Mouse (Mus musculus) midbrain, embryonic 16.5 days (tissue): Measurements from ENCODE around the gene Cx3cl1. TPM values are rescaled to one million over a fixed set of nuclear protein-coding genes. Genes with fewer than 3 reads are reported as not detected.

Experiments
- ATAC-seq: fragments of 200-750 bp; cut with Nextera tagmentation; 2 replicates; pipeline ENCODE4 v1.8.0; 2017; ENCODE audit warnings: moderate TSS enrichment
- H3K27ac ChIP-seq: fragments of 300-500 bp; sonication (generic); 2 replicates; pipeline ENCODE4 v1.5.1; 2014; ENCODE audit warnings: mild to moderate bottlenecking, low read length, mixed read lengths
- H3K27me3 ChIP-seq: fragments of 300-500 bp; sonication (generic); 2 replicates; pipeline ENCODE4 v1.6.1; 2014; ENCODE audit warnings: low read depth, low read length, mixed read lengths; ENCODE audit not compliant: control insufficient read depth, insufficient read depth
- H3K36me3 ChIP-seq: fragments of 300-500 bp; sonication (generic); 2 replicates; pipeline ENCODE4 v1.6.1; 2014; ENCODE audit warnings: mild to moderate bottlenecking, low read length, moderate library complexity, mixed read lengths; ENCODE audit not compliant: control insufficient read depth, insufficient read depth
- H3K4me1 ChIP-seq: fragments of 300-500 bp; sonication (generic); 2 replicates; pipeline ENCODE4 v1.6.1; 2014; ENCODE audit warnings: mild to moderate bottlenecking, low read length, mixed read lengths; ENCODE audit not compliant: control insufficient read depth, insufficient read depth
- H3K4me2 ChIP-seq: fragments of 300-500 bp; sonication (generic); 2 replicates; pipeline ENCODE4 v1.6.1; 2014; ENCODE audit warnings: mild to moderate bottlenecking, low read length, mixed read lengths
- H3K4me3 ChIP-seq: fragments of 300-500 bp; sonication (generic); 2 replicates; pipeline ENCODE4 v1.5.1; 2014; ENCODE audit warnings: low read depth, mild to moderate bottlenecking, low read length, moderate library complexity, mixed read lengths
- H3K9ac ChIP-seq: fragments of 300-500 bp; sonication (generic); 2 replicates; pipeline ENCODE4 v1.6.1; 2014; ENCODE audit warnings: low read depth, low read length, mixed read lengths
- H3K9me3 ChIP-seq: fragments of 300-500 bp; sonication (generic); replicated peaks from 2 replicates; pipeline ENCODE4 v1.6.1; 2014; ENCODE audit warnings: mild to moderate bottlenecking, low read length, mixed read lengths; ENCODE audit not compliant: control insufficient read depth, poor library complexity, severe bottlenecking
- WGBS: fragments of 180-500 bp; shearing (Covaris S2); extraction: QIAGEN DNeasy Blood & Tissue Kit; methylation state at CpG from one replicate; pipeline ENCODE4 v1.1.7; 2014; 5-methylcytosine and 5-hydroxymethylcytosine counted together
- polyA plus RNA-seq: library from polyadenylated mRNA; unstranded; fragments of >200 nt; fragmentation: Nextera tagmentation; extraction: Ambion mirVana; gene quantifications from 2 replicates; pipeline ENCODE4 v1.2.1, GENCODE M21; 2015

Gene Cx3cl1
- polyA plus RNA-seq, 1 experiment from 2014 or later = 55.8 TPM

- Histone ChIP-seq H3K27me3 (no peaks in the 10 kb centered on the region), H3K9me3 (no peaks in the 10 kb centered on the region), H3K4me1 (peaks cover 2% of the 10 kb centered on the region; the same call in 1 of the 2 replicates), H3K4me2 (no peak overlapping the region), H3K27ac (no peak overlapping the region), H3K4me3 (no peak overlapping the region), H3K9ac (no peak overlapping the region), H3K36me3 (peaks cover 5% of the 10 kb centered on the region)
- no peak for ATAC-seq
- WGBS = 92% methylated on average over 11 of the region's 11 CpGs
Measured at GRCm38 (mm10) chr8:94817933-94818332, 46.1 kb downstream of the Cx3cl1 start.

- Histone ChIP-seq H3K9ac (no peak overlapping the region), H3K27me3 (no peaks in the 10 kb centered on the region), H3K4me3 (no peak overlapping the region), H3K36me3 (peaks cover 10% of the 10 kb centered on the region), H3K4me2 (no peak overlapping the region), H3K4me1 (no peaks in the 10 kb centered on the region), H3K27ac (no peak overlapping the region), H3K9me3 (no peaks in the 10 kb centered on the region)
- 84% methylated on average over 6 of the region's 6 CpGs for WGBS
- no peak for ATAC-seq
Measured at GRCm38 (mm10) chr8:94819671-94820179, 47.9 kb downstream of the Cx3cl1 start.

- Histone ChIP-seq H3K4me1 (no peaks in the 10 kb centered on the region), H3K4me3 (no peak overlapping the region), H3K4me2 (no peak overlapping the region), H3K36me3 (peaks cover 13% of the 10 kb centered on the region), H3K9ac (no peak overlapping the region), H3K27me3 (no peaks in the 10 kb centered on the region), H3K9me3 (no peaks in the 10 kb centered on the region), H3K27ac (no peak overlapping the region)
- no peak for ATAC-seq
- WGBS = 86% methylated on average over 7 of the region's 7 CpGs
Measured at GRCm38 (mm10) chr8:94820553-94820952, 48.7 kb downstream of the Cx3cl1 start.

GRCm38 (mm10) chr8:94821381-94821780 is 49.6 kb downstream of the Cx3cl1 start:
- no peak for ATAC-seq
- H3K4me1 ChIP-seq = no peaks in the 10 kb centered on the region
- H3K4me2 ChIP-seq = no peak overlapping the region
- no peaks in the 10 kb centered on the region for H3K27me3 ChIP-seq
- H3K36me3 ChIP-seq = peaks cover 13% of the 10 kb centered on the region
- 80% methylated on average over 2 of the region's 2 CpGs for WGBS
- H3K9me3 ChIP-seq = no peaks in the 10 kb centered on the region
- H3K27ac ChIP-seq = no peak overlapping the region
- no peak overlapping the region for H3K9ac ChIP-seq
- H3K4me3 ChIP-seq = no peak overlapping the region

GRCm38 (mm10) chr8:94822637-94823560 is 51.1 kb downstream of the Cx3cl1 start:
- H3K4me3 ChIP-seq = no peak overlapping the region
- H3K9me3 ChIP-seq = no peaks in the 10 kb centered on the region
- H3K9ac ChIP-seq = no peak overlapping the region
- peak; percentile 50; the same call in 1 of the 2 replicates for ATAC-seq
- H3K27ac ChIP-seq = no peak overlapping the region
- H3K36me3 ChIP-seq = peaks cover 16% of the 10 kb centered on the region
- H3K27me3 ChIP-seq = no peaks in the 10 kb centered on the region
- no peaks in the 10 kb centered on the region for H3K4me1 ChIP-seq
- H3K4me2 ChIP-seq = no peak overlapping the region
- 82% methylated on average over 23 of the region's 23 CpGs for WGBS

- peaks cover 21% of the 10 kb centered on the region for H3K36me3 ChIP-seq
- no peak overlapping the region for H3K9ac ChIP-seq
- no peaks in the 10 kb centered on the region for H3K27me3 ChIP-seq
- no peak for ATAC-seq
- H3K4me3 ChIP-seq = no peak overlapping the region
- 86% methylated on average over 6 of the region's 6 CpGs for WGBS
- H3K4me1 ChIP-seq = no peaks in the 10 kb centered on the region
- no peak overlapping the region for H3K27ac ChIP-seq
- H3K4me2 ChIP-seq = no peak overlapping the region
- no peaks in the 10 kb centered on the region for H3K9me3 ChIP-seq
Measured at GRCm38 (mm10) chr8:94825170-94825569, 53.4 kb downstream of the Cx3cl1 start.

GRCm38 (mm10) chr8:94826210-94826609 is 54.4 kb downstream of the Cx3cl1 start:
- Histone ChIP-seq H3K36me3 (peaks cover 25% of the 10 kb centered on the region), H3K27ac (no peak overlapping the region), H3K4me3 (no peak overlapping the region), H3K9me3 (no peaks in the 10 kb centered on the region), H3K4me2 (no peak overlapping the region), H3K9ac (no peak overlapping the region), H3K27me3 (no peaks in the 10 kb centered on the region), H3K4me1 (no peaks in the 10 kb centered on the region)
- WGBS = 99% methylated on average over 5 of the region's 5 CpGs
- ATAC-seq = no peak

- no peak overlapping the region for H3K4me2 ChIP-seq
- peaks cover 26% of the 10 kb centered on the region for H3K36me3 ChIP-seq
- H3K4me3 ChIP-seq = no peak overlapping the region
- no peaks in the 10 kb centered on the region for H3K27me3 ChIP-seq
- no peaks in the 10 kb centered on the region for H3K4me1 ChIP-seq
- no peak overlapping the region for H3K9ac ChIP-seq
- no peaks in the 10 kb centered on the region for H3K9me3 ChIP-seq
- H3K27ac ChIP-seq = no peak overlapping the region
- WGBS = 91% methylated on average over 6 of the region's 6 CpGs
- no peak for ATAC-seq
Measured at GRCm38 (mm10) chr8:94828284-94828683, 56.5 kb downstream of the Cx3cl1 start.
